Mouse (Mus musculus) stomach, embryonic 16.5 days (tissue): ENCODE measurements around the gene Naglu. TPM values are rescaled to one million over a fixed set of nuclear protein-coding genes. Genes with fewer than 3 reads are reported as not detected.

Experiments used
- ATAC-seq: fragments of 200-750 bp; cut with Nextera tagmentation; 2 replicates; pipeline ENCODE4 v1.8.0; 2017; ENCODE audit warnings: moderate number of reproducible peaks, moderate TSS enrichment; ENCODE audit not compliant: insufficient read depth, low FRiP score
- H3K27ac ChIP-seq: fragments of 300-500 bp; sonication (generic); 2 replicates; pipeline ENCODE4 v1.5.1; 2014; ENCODE audit warnings: low read length
- H3K27me3 ChIP-seq: fragments of 300-500 bp; sonication (generic); 2 replicates; pipeline ENCODE4 v1.6.1; 2014; ENCODE audit warnings: low read length, control low read depth, mixed read lengths; ENCODE audit not compliant: control insufficient read depth, insufficient read depth
- H3K36me3 ChIP-seq: fragments of 300-500 bp; sonication (generic); 2 replicates; pipeline ENCODE4 v1.6.1; 2014; ENCODE audit warnings: low read length; ENCODE audit not compliant: control insufficient read depth, insufficient read depth
- H3K4me1 ChIP-seq: fragments of 300-500 bp; sonication (generic); 2 replicates; pipeline ENCODE4 v1.6.1; 2014; ENCODE audit warnings: low read length, control low read depth, mixed read lengths; ENCODE audit not compliant: control insufficient read depth, insufficient read depth
- H3K4me2 ChIP-seq: fragments of 300-500 bp; sonication (generic); 2 replicates; pipeline ENCODE4 v1.6.1; 2014; ENCODE audit warnings: low read depth, low read length, mixed read lengths
- H3K4me3 ChIP-seq: fragments of 300-500 bp; sonication (generic); replicated peaks from 2 replicates; pipeline ENCODE4 v1.5.1; 2014; ENCODE audit warnings: mild to moderate bottlenecking, low read length
- H3K9ac ChIP-seq: fragments of 300-500 bp; sonication (generic); 2 replicates; pipeline ENCODE4 v1.6.1; 2014; ENCODE audit warnings: low read length
- H3K9me3 ChIP-seq: fragments of 300-500 bp; sonication (generic); replicated peaks from 2 replicates; pipeline ENCODE4 v1.6.1; 2016; ENCODE audit warnings: low read length, control low read depth; ENCODE audit not compliant: control insufficient read depth
- WGBS: fragments of 180-500 bp; shearing (Covaris S2); extraction: QIAGEN DNeasy Blood & Tissue Kit; methylation state at CpG from one replicate; pipeline ENCODE4 v1.1.7; 2014; 5-methylcytosine and 5-hydroxymethylcytosine counted together
- polyA plus RNA-seq: library from polyadenylated mRNA; unstranded; fragments of >200 nt; fragmentation: Nextera tagmentation; extraction: Ambion mirVana; gene quantifications from 2 replicates; pipeline ENCODE4 v1.2.1, GENCODE M21; 2015

The Naglu gene
- polyA plus RNA-seq, 1 experiment from 2014 or later, result 17.2 TPM

DNA sequence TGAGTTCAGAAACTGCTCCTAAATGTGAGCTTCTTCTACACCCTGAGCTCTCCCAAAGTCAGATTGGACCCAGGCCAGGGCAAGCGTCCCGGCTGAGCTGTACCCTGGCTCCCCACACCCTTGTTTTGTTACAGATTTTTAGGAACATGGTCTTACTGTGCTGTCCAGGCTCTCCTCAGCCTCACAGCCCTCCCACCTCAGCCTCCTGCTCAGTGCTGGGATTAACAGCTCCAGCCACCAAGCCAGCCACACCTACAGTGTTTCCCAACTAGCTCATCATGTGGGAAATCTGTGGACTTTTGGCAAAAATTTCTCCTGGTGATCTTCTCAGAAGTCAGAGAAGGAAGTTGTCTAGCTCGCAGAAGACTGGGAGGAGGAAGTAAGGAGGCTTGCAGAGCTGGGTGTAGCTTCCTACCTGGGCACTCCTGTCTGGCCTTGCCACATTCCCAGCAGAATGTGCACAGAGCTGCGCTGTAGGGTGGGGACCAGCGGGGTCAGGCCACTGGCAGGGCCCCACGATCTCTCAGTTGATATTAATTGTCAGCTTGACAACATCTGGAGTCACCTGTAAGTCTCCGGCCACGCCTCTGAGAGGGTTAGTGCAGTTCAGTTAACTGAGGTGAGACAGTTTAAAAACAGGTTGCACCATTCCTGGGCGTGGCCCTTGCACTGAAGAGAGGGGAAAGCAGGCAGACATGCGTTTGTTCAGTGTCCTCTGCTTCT lies 16.9 kb upstream of the Naglu start:
- peak overlapping the region; percentile 50 for H3K9ac ChIP-seq

DNA sequence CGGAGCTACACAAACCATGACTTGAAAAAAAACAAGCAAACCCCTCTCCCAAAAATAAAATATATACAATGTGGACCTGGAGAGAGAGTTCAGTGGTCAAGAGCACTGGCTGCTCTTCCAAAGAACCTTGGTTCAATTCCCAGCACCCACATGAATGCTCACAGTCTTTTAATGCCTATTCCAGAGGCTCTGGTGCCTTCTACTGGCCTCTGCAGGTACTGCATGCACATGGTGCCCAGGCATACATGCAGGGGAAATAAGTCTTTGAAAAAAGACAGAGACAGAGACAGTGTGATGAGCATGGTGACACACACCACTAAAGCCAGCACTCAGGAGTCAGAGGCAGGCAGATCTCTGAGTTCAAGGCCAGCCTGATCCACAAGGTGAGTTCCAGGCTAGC lies 15.8 kb upstream of the Naglu start:
- no peak overlapping the region for H3K9ac ChIP-seq
- H3K4me2 ChIP-seq, result no peak overlapping the region
- no peak for ATAC-seq
- H3K9me3 ChIP-seq, result no peaks in the 10 kb centered on the region
- H3K4me3 ChIP-seq, result no peak overlapping the region
- WGBS, result 100% methylated on average over 1 of the region's 1 CpGs
- H3K27me3 ChIP-seq, result no peaks in the 10 kb centered on the region
- 0 out of 2 replicates have a peak, but pooled peaks cover 5% of the 10 kb centered on the region for H3K36me3 ChIP-seq
- peak overlapping the region; percentile 91; the same call in 1 of the 2 replicates for H3K27ac ChIP-seq
- H3K4me1 ChIP-seq, result peaks cover 40% of the 10 kb centered on the region

More for the DNA sequence above, 16.9 kb upstream of the Naglu start:
- peaks cover 9% of the 10 kb centered on the region; the same call in 1 of the 2 replicates for H3K36me3 ChIP-seq
- H3K9me3 ChIP-seq, result no peaks in the 10 kb centered on the region
- ATAC-seq, result peak; percentile 54; the same call in 1 of the 2 replicates
- 69% methylated on average over 10 of the region's 10 CpGs for WGBS
- H3K27me3 ChIP-seq, result no peaks in the 10 kb centered on the region
- H3K4me3 ChIP-seq, result no peak overlapping the region
- no peak overlapping the region for H3K4me2 ChIP-seq
- H3K27ac ChIP-seq, result peak overlapping the region; percentile 91
- H3K4me1 ChIP-seq, result peaks cover 30% of the 10 kb centered on the region

DNA sequence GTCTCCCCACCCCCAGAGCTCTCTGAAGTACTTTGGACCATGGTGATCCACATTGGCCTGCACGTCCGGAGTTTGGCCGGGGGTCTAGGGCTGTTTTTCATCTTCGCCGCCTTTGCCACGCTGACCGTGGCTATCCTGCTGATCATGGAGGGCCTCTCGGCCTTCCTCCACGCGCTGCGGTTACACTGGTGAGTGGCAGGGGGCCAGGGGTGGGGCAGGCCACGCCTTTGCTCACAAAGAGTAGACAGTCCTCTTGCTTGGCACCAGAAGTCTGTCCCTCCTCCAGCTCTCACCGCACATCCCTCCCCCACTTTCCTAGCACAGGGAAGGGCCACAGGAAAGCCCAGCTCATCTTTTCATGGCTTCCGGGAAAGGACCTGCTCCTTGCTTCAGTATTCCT lies 14.4 kb upstream of the Naglu start:
- no peak overlapping the region for H3K4me2 ChIP-seq
- H3K27me3 ChIP-seq, result no peaks in the 10 kb centered on the region
- WGBS, result 78% methylated on average over 14 of the region's 14 CpGs
- ATAC-seq, result no peak
- H3K4me3 ChIP-seq, result no peak overlapping the region
- H3K36me3 ChIP-seq, result 0 out of 2 replicates have a peak, but pooled peaks cover 5% of the 10 kb centered on the region
- H3K9me3 ChIP-seq, result no peaks in the 10 kb centered on the region
- no peak overlapping the region for H3K9ac ChIP-seq
- H3K4me1 ChIP-seq, result peaks cover 51% of the 10 kb centered on the region
- H3K27ac ChIP-seq, result no peak overlapping the region

DNA sequence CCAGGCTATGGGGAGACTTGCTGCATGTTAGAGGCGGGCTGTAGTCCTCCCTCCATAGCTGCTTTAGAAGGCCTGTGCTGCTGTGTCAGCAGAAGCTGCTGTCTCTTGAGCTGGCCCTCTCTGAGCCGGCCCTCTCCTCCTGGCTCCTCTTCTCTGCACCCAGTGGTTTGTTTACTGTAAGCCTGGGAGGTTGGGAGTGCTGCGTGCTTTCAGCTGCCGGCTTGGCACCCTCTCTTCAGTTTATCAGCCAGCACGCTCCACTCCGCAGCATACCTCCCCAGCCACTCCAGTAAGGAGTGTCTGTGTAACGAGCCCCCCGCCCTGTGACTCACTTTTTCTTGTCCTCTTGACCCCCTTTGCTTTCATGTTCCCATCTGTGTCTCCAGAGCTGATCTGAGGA lies 12.9 kb upstream of the Naglu start:
- 0 out of 2 replicates have a peak, but pooled peaks cover 5% of the 10 kb centered on the region for H3K36me3 ChIP-seq
- peaks cover 64% of the 10 kb centered on the region for H3K4me1 ChIP-seq
- H3K9ac ChIP-seq, result peak overlapping the region; percentile 22
- peak; percentile 80; the same call in 1 of the 2 replicates for ATAC-seq
- H3K27ac ChIP-seq, result peak overlapping the region; percentile 97
- 13% methylated on average over 8 of the region's 8 CpGs for WGBS
- H3K4me3 ChIP-seq, result no peak overlapping the region
- no peak overlapping the region for H3K4me2 ChIP-seq
- no peaks in the 10 kb centered on the region for H3K9me3 ChIP-seq
- H3K27me3 ChIP-seq, result no peaks in the 10 kb centered on the region

DNA sequence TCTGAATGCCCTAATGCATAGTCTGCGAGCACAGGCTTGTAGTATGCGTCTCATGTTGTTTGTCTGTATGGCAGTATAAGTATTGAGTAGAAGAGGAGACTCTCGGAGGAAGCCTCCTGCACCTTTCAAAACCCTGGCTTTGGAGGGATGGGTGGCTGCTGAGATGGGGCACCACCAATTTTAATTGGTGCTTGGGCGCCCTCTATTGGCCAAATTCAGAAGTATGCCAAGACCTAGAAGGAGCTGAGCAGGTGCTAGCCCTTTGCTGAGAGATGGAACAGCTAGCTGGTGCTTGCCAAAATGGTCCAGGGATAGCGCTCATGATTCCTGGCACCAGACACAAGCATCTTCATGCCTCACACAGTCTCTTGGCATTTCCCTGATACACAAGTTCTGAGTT lies 12.0 kb upstream of the Naglu start:
- Histone ChIP-seq H3K9ac (0 out of 2 replicates have a peak overlapping the region, but pooled peaks have one; percentile 22), H3K27me3 (no peaks in the 10 kb centered on the region), H3K4me3 (no peak overlapping the region), H3K36me3 (0 out of 2 replicates have a peak, but pooled peaks cover 5% of the 10 kb centered on the region), H3K9me3 (no peaks in the 10 kb centered on the region), H3K4me2 (no peak overlapping the region), H3K4me1 (peaks cover 68% of the 10 kb centered on the region), H3K27ac (peak overlapping the region; percentile 99)
- WGBS, result 28% methylated on average over 5 of the region's 5 CpGs
- ATAC-seq, result no peak

DNA sequence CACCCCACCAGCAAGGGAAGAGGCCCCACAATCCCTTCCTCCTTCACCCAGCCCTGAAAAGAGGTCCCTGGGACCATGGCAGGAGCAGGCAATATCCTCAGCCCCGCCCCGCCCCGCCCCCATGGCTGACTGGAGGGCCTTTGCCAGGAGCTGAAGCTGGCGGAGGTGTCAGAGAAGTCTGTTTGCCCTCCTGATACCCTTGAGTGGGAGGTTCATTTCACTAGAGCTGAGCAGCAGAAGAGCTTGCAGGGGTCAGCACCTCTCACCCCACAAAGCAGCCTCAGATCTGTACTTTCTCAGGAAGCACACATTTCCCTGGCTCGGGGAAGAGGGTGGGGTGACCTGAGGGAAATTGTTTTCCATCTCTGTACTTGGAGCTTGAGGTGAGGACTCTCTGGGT lies 11.1 kb upstream of the Naglu start:
- no peaks in the 10 kb centered on the region for H3K9me3 ChIP-seq
- ATAC-seq, result no peak
- H3K9ac ChIP-seq, result peak overlapping the region; percentile 28; the same call in 1 of the 2 replicates
- H3K36me3 ChIP-seq, result 0 out of 2 replicates have a peak, but pooled peaks cover 5% of the 10 kb centered on the region
- 41% methylated on average over 5 of the region's 5 CpGs for WGBS
- H3K4me1 ChIP-seq, result peaks cover 76% of the 10 kb centered on the region
- H3K27me3 ChIP-seq, result no peaks in the 10 kb centered on the region
- no peak overlapping the region for H3K4me2 ChIP-seq
- H3K4me3 ChIP-seq, result no peak overlapping the region
- peak overlapping the region; percentile 99 for H3K27ac ChIP-seq

DNA sequence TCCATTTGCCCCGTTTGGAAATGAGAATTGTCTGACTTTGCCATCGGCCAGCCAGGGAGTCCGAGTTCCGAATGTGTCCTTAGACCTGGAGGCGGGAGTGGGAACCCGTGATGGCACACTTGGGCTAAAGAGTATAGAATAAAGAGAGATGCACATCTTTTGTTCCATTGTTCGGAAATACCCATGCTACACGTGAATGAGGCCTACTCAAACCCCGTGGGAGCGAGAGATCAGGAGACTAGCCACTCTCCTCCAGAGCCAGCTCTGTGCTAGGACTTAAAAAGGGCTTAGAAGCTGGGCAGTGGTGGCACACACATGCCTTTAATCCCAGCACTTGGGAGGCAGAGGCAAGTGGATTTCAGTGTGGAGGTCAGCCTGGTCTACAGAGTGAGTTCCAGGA lies 10.3 kb upstream of the Naglu start:
- 79% methylated on average over 10 of the region's 10 CpGs for WGBS
- no peak for ATAC-seq
- H3K9ac ChIP-seq, result peak overlapping the region; percentile 57

DNA sequence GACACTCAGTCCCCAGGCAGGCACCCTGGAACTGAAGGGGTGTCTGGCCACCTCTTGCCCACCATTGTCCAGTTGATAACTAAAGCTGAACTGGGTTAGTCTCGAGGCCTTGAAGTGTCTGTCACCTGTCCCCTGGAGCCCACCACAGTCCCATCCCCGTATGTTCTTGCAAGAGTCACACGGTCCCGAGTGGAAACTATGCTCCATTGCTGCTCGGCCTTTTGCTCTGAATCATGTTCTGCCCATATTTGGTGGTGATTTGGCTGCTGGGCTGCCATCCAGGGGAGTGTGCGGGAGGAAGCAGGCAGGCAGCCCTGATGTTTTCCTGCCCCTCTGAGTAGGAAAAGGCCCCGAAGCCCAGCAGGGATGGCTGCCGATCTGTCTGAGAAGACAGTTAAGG lies 9.7 kb upstream of the Naglu start:
- 34% methylated on average over 8 of the region's 8 CpGs for WGBS
- H3K27ac ChIP-seq, result peak overlapping the region; percentile 99
- no peak overlapping the region for H3K4me2 ChIP-seq
- H3K4me1 ChIP-seq, result peaks cover 86% of the 10 kb centered on the region
- peak; percentile 22; the same call in 1 of the 2 replicates for ATAC-seq
- no peaks in the 10 kb centered on the region for H3K27me3 ChIP-seq
- no peak overlapping the region for H3K4me3 ChIP-seq
- peak overlapping the region; percentile 57 for H3K9ac ChIP-seq
- no peaks in the 10 kb centered on the region for H3K36me3 ChIP-seq
- H3K9me3 ChIP-seq, result no peaks in the 10 kb centered on the region

More for the DNA sequence above, 10.3 kb upstream of the Naglu start:
- H3K27ac ChIP-seq, result peak overlapping the region; percentile 99
- no peak overlapping the region for H3K4me3 ChIP-seq
- H3K27me3 ChIP-seq, result no peaks in the 10 kb centered on the region
- no peaks in the 10 kb centered on the region for H3K9me3 ChIP-seq
- no peaks in the 10 kb centered on the region for H3K36me3 ChIP-seq
- no peak overlapping the region for H3K4me2 ChIP-seq
- peaks cover 84% of the 10 kb centered on the region for H3K4me1 ChIP-seq

DNA sequence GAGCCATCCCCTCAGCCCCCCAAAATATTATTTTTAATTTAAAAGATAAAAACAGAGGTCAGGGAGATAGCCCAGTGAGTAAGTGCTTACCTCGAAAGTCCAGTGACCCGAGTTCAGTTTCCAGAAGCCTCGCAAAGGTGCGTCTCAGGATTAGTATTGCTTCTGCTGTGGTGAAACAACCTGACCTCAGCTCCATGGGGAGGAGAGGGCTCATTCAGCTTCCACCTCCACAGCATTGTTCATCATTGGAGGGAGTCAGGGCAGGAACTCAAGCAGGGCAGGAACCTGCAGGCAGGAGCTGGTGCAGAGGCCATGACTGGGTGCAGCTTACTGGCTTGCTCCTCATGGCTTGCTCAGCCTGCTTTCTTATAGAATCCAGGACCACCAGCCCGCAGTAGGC lies 8.8 kb upstream of the Naglu start:
- H3K27ac ChIP-seq, result peak overlapping the region; percentile 99
- no peak overlapping the region for H3K4me3 ChIP-seq
- peaks cover 81% of the 10 kb centered on the region for H3K4me1 ChIP-seq
- no peaks in the 10 kb centered on the region for H3K36me3 ChIP-seq
- H3K9ac ChIP-seq, result 0 out of 2 replicates have a peak overlapping the region, but pooled peaks have one; percentile 64
- H3K4me2 ChIP-seq, result no peak overlapping the region
- no peaks in the 10 kb centered on the region for H3K9me3 ChIP-seq
- ATAC-seq, result no peak
- H3K27me3 ChIP-seq, result no peaks in the 10 kb centered on the region
- WGBS, result 81% methylated on average over 5 of the region's 5 CpGs
